Mouse (Mus musculus): ENCODE measurements around the gene Prss16.
A peak's percentile ranks its signal among the peaks of the same experiment; 100 is the strongest.

The Prss16 gene

GRCm38 (mm10) chr13:22036149-22036956 lies 26.8 kb upstream of the Prss16 start:
- DNase-seq (ENCODE audit: low spot score in 2 of 2) = no peak

DNA sequence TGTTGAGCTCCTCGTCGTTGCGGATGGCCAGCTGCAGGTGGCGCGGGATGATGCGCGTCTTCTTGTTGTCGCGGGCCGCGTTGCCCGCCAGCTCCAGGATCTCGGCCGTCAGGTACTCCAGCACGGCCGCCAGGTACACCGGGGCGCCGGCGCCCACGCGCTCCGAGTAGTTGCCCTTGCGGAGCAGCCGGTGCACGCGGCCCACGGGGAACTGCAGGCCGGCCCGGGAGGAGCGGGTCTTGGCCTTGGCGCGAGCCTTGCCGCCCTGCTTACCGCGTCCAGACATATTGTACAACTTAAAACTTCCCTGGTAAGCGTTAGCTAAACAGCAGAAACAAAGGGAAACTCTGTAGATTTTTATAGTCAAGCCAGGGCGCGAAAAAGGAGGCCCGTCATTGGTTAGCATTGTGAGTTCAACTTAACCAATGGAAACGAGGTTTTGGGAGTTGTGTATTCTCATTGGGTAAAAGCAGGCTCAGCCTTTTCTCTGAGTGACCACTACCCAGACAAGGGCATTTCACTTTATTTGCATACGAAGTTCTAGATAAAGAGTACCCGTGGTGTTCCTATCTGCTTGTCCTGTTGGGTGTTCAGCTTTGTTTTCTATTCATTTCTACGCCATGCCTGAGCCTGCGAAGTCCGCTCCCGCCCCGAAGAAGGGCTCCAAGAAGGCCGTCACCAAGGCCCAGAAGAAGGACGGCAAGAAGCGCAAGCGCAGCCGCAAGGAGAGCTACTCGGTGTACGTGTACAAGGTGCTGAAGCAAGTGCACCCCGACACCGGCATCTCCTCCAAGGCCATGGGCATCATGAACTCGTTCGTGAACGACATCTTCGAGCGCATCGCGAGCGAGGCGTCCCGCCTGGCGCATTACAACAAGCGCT lies 26.0 kb upstream of the Prss16 start, which contains the start of the genes Hist1h2ah and Hist1h2bk:
TSS of gene Hist1h2ah (minus strand) at position 302 of the 882 bp plus-strand sequence.
TSS of gene Hist1h2bk (plus strand) at position 604 of the 882 bp plus-strand sequence.
- DNase-seq (ENCODE audit: low spot score in 2 of 2) = peak; percentile 62 to 78

DNA sequence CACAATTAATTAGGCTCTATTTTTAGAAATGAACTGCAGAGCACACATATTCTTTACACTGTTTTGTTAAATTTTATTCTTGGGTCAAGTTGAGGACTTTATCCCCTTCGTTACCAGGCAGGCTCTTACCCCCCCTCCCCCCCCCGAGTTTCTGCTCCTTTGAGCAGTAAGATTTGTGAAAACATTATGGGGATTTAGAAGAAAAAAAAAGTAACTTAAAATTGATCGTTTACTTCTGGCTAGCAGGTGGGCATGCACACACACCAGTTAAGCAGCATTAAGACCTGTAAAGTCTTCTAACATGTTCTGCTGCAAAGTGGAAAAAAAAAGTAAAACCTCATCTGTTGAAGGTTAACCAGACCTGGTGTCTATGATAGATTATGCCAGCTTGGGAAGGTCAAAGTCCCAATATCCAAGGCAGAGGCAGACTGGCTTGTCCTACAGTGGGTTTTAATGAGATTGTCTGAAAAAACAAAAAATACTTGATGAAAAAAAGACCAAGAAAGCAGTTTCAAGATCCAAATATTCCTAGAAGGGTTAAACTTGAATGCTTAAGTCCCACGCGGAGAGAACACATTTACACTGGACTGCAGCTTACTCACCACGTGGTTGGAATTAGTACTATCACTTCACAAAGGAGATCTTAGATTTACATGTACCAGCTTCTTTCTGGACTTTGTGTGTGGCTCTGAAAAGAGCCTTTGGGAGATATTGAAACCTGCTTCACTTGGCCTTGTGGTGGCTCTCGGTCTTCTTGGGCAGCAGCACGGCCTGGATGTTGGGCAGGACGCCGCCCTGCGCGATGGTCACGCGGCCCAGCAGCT lies 25.1 kb upstream of the Prss16 start:
- no peak for DNase-seq (ENCODE audit: low spot score in 2 of 2)

GRCm38 (mm10) chr13:22033741-22034442 lies 24.4 kb upstream of the Prss16 start:
- DNase-seq (ENCODE audit: low spot score in 2 of 2) = no peak

- no peak for DNase-seq (ENCODE audit: low spot score in 2 of 2)
Observed at GRCm38 (mm10) chr13:22030493-22030892, 21.0 kb upstream of the Prss16 start.

- no peak for DNase-seq (ENCODE audit: low spot score in 2 of 2)
Observed at GRCm38 (mm10) chr13:22029928-22030327, 20.4 kb upstream of the Prss16 start.

- DNase-seq (ENCODE audit: low spot score in 2 of 2) = peak; percentile 95 to 97
Observed at GRCm38 (mm10) chr13:22028673-22029460, 19.3 kb upstream of the Prss16 start.

- peak; percentile 87 to 94 for DNase-seq (ENCODE audit: low spot score in 2 of 2)
Observed at GRCm38 (mm10) chr13:22026058-22027031, 16.8 kb upstream of the Prss16 start.

DNA sequence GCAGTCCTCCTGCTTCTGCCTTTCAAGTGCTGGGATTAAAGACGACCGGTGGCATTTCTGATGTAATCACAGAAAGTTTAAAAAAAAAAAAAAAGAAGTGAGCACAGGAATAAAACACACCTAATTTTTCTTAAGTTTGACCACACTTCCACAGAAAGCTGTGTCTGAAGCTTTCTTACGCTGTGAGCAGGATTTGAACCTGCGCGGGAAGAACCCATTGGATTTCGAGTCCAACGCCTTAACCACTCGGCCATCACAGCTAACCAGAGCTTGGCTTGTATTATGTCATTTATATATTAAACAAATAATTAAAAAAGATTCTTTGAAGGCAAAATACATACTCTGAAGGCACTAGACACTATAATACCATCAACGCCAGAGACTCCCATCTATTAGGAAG lies 12.7 kb upstream of the Prss16 start:
- peak in 1 of 2 experiments; percentile 76 for DNase-seq (ENCODE audit: low spot score in 2 of 2)

GRCm38 (mm10) chr13:22021581-22021980 lies 12.0 kb upstream of the Prss16 start:
- DNase-seq (ENCODE audit: low spot score in 2 of 2) = no peak

DNA sequence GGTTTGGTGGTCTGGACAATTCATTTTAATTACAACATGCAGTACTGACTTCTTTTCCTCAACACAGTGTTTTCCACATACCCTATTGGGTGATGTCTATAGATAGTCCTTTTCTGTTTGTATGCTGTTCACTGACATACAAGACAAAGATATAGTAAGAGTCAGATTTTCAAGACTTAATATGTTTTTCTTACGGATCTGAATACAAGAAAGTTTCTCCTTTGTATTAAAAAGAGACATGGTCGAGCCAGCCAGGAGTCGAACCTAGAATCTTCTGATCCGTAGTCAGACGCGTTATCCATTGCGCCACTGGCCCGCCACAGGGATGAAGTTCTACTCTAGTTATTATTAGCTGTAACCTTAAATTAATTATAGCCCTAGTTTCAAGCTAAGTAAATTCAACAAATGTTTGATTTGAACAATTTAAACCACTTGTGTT lies 11.4 kb upstream of the Prss16 start:
- no peak for DNase-seq (ENCODE audit: low spot score in 2 of 2)

DNA sequence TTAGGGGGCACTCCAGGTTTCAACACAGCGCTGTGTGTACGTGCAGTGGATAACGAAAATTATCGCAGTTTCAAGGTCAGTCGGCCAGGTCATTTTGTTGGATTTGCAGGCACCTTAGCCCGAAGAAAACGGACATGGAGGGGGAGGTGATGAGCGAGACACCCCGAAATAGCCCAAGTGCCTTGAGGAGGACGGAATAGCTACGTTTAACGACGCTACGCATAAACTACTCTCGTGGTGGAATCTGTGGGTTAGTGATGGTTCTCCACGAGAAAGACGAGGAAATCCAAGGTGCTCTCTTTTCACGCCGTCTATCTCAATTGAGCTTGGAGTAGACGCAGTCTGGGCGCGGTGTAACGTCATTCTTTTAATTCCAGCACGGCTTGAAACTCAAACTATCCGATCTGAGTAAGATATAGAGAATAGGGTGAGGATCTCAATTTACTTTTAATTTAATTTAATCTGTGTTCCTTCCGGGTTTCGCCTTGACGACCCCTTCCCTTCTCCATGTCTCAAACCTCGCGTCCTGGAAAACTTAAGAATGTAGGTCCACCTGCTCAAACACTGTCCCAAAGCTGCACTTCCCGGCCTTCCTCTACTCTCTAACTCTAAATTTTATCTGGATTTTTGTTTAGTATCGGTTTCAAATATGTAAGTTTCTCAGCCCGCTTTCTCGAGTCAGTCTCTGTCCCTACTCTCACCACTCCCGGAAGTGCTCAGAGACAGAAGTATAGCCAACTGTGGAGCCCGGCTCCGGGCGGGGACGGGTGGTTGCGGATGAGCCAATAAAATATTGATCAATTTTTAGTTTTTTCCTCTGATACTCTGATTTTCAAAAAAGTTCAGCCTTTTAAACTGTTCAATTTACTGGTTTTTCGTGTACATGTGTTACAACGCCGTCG lies 10.6 kb upstream of the Prss16 start:
- no peak for DNase-seq (ENCODE audit: low spot score in 2 of 2)

DNA sequence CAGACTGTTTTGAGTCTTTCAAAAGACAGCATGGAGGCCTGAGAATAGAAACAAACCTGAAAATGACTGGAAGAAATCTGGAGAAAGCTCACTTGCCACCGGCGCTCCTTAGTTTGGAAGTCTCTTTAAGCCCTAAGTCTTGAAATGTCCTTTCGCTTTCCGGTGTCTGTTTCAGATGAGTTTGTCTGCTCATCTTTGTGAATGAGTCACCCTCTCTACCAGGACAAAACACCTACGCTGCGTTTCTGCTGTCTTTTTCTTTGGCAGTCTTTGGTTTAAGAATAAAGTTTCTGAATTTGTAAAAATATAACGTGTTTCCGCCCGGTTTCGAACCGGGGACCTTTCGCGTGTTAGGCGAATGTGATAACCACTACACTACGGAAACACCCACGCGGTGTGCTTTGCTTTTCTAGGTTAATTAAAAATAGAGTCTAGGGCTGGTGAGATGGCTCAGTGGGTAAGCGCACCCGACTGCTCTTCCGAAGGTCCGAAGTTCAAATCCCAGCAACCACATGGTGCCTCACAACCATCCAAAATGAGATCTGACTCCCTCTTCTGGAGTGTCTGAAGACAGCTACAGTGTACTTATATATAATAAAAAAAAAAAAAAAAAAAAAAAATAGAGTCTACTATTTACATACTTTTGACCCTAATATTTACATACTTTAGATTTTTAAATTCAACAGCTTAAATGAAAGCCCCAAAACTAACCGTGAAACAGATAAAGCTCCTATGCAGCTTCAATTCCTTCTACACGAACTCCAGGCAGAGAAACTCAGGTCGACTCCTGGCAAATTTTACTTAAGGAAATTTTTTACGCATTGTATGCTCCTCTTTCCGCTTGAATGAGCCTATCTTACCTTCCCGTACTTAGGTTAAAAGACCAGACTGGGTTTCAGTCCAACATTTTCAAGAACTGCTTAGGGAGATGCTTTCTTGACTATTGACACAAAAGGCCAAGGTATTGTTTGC lies 6.2 kb upstream of the Prss16 start:
- peak in 1 of 2 experiments; percentile 71 for DNase-seq (ENCODE audit: low spot score in 2 of 2)

DNA sequence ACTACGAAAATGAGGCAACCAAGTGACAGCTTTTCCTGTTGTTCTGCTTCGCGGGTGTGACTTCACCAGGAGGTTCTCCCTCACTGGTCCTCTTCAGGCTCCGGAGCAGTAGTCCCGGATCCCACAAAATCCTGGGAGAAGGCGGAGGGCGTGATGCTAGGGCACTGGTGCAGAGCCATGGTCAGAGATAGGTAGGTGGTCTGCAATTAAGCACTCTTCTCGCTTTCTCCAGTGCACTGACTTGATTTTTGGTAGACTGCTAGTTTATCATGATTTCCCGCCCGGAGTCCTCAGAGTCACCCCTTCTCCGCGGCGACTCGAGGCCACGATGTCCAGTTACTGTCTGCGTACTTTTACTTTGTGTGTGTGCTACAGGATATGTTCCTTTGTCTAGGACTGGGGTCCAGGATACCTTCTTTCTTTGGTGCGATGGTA lies 4.9 kb upstream of the Prss16 start:
- DNase-seq (ENCODE audit: low spot score in 2 of 2) = no peak

GRCm38 (mm10) chr13:22013716-22014115 lies 4.2 kb upstream of the Prss16 start:
- DNase-seq (ENCODE audit: low spot score in 2 of 2) = no peak

- DNase-seq (ENCODE audit: low spot score in 2 of 2) = no peak
Observed at GRCm38 (mm10) chr13:22008707-22009106, 835 bp downstream of the Prss16 start.

GRCm38 (mm10) chr13:22007872-22008271 lies 1.7 kb downstream of the Prss16 start:
- DNase-seq (ENCODE audit: low spot score in 2 of 2) = no peak
